Mouse (Mus musculus): ENCODE data around the gene Tbc1d1.

Gene Tbc1d1

DNA sequence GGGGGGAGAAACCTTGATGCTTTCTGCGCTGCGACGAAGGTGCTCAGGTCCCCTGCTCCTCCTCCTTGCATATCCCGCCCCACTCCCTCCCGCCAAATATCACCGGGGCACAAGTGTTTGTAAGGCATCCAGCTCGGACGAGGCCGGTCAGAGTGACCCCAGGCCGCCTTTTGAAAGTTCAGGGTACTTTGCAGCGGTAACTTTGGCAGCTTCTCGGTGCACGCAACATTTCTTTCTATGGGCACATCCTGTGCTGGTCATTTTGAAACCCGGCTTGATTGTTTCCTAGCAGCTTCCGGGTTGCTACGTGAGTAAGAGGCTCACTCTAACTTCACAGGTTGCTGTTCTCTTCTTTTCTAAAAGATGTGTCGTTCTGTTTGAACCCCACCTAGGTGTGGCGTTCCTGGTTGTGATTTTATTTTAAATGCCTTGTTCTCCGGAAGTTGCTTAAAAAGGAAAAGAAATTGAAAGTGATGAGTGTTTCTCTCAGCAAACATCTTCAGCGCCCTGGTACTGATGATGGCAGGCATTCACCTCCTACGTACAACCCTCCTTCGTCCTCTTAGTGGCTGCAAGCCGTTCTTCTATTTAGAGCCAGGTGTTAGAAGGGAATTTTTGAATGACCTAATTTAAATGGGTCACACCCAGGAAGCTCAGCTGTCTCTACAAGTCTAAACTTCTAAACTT is 4.7 kb downstream of the Tbc1d1 start:
- DNase-seq (ENCODE audit: low spot score): peak; percentile 12

DNA sequence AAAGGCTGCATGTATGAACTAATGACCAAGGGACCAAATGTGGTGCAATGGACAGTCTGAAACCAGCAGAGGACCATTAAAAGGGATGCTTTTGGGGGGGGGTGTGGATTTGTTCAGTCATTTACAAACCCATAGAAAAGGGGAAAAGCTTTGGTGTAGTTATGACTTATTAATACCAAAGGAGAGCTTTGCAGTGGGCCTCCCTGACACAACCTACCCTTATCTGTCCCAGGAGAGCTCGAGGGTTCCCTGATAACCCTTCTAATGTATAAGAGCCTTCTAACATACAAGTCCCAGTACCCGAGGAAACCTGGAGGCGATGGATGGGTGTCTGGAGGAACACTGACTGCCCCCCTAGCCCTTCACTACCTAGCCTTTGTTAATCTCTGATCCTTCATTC is 5.8 kb downstream of the Tbc1d1 start:
- no peak for DNase-seq (ENCODE audit: low spot score)

DNA sequence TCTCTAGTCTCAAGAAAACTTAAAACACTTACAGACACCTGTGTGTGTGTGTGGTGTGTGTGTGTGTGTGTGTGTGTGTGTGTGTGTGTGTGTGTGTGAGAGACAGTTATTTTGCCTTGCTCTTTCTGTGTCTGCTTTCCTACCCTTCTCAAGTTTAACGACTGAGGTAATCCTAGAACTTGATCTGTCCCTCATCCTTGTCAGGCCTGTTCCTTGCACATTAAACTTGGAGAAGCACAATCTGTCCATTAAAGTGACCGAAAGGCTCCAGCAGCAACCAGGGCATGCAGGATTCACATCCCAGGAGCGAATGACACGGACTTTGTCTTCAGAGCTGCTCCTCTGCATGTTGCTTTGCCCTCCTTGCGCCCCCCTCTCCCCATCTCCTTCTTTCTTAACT is 6.5 kb downstream of the Tbc1d1 start:
- DNase-seq (ENCODE audit: low spot score): no peak

DNA sequence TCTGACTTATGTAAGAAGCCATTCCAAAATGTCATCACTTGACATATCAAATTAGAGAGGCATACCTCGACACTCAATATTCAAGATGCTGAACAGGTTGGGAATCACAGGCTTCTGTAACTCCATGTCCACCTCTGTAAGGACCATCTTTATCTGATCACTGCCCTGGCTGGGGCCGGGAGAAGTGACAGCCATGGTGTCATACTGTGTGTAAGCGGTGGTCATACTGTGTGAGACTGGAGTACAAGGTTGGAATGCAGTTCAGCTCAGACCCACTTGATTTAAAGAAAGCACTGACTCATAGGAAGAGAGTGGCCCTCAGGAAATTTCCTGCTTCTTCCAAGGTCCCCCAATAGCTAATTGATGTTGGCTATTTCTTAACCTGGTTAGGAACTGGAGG is 8.3 kb downstream of the Tbc1d1 start:
- DNase-seq (ENCODE audit: low spot score): no peak

DNA sequence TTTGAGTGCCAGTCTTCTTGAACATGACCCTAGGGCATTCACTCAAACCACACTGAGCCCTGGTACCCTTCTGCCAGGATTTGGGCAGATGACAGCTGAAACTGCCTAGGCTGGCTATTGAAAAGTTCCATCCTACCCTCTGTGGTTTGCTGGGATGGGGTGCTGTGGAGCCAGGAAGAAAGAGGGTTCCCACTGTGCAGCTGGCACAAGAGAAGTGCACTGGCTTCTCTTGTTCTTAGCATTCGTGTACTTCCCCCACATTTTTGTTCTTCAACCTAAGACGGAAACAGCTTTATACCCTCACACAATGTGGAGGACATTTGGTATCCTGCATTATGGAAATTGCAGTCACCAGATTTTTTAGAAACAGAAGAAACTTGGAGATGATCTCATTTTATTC is 9.7 kb downstream of the Tbc1d1 start:
- no peak for DNase-seq (ENCODE audit: low spot score)

DNA sequence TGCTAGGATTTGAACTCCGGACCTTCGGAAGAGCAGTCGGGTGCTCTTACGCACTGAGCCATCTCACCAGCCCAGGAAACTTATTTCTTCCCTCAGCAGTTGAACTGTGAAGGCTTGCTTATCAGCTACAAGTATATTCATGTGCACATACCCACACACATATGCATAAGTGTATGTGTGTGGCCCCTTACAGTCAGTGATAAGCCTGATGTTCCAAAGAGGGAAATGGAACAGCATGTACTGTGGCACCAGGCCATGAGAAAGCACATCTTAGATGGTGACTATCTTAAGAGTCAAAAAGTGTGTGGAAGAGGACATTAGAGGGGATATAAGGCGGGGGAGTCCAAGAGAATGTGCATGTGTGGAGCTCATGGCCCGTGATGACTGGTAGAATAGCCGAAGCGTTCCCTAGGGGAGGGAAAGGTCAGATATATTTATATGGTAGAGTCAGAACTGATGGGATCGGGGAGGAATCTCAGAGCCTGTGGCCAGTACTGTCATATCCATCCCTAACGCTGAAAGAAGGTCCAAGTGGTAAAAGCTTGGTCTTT is 13.0 kb downstream of the Tbc1d1 start:
- no peak for DNase-seq (ENCODE audit: low spot score)

DNA sequence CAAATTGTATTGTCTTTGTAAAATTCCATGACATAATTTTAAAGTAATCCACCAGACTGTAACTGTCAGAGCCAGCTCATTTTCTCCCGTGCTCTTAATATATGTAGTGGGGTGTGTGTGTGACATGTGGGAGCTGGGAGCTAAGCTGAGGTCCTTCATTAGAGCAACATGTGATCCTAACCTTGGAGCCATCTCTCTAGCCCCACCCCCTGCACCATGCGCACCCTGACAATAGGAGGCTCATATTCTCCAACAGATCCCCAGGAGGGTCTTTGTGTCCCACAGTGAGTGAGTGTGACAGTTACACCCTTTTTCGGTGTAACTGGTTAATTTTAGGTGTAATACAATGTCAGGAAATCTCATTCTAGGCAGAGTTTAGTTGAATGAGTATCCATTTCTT is 16.8 kb downstream of the Tbc1d1 start:
- no peak for DNase-seq (ENCODE audit: low spot score)

DNA sequence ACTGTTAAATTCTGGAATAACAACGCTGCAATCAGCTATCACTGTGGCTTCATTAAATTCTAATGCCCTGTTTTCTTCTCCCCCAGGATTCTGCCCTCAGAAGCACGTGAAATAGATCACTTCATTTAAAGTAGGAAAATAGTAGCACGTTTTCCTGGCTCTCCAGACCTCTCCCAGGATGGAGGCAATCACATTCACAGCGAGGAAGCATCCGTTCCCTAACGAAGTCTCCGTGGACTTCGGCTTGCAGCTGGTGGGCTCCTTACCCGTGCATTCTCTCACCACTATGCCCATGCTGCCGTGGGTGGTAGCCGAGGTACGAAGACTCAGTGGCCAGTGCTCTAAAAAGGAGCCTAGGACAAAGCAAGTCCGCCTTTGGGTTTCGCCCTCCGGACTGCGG is 17.2 kb downstream of the Tbc1d1 start:
- no peak for DNase-seq (ENCODE audit: low spot score)

DNA sequence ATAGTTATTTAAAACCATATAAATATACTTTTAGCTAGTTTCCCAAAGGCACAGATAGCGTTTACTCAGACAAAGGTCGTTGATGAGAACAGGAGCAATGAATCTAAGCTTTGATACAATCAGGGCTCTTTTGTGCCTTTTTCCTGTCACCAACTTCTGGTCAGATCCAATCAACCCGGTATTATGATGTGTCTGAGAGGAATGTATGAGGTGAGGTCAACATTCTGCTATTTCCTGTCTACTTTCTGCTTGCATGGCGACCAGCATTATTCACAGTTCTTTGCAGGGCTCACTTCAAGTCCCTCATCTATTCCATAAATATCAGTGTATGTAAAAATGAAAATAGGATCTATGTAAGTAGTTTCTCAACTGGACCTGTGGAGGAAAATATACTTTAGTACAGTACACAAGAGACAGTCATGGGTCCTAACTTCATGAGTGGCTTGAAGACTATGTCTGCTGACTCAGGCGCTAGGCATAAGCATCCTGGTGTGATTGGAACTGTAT is 18.4 kb downstream of the Tbc1d1 start:
- DNase-seq (ENCODE audit: low spot score): no peak

DNA sequence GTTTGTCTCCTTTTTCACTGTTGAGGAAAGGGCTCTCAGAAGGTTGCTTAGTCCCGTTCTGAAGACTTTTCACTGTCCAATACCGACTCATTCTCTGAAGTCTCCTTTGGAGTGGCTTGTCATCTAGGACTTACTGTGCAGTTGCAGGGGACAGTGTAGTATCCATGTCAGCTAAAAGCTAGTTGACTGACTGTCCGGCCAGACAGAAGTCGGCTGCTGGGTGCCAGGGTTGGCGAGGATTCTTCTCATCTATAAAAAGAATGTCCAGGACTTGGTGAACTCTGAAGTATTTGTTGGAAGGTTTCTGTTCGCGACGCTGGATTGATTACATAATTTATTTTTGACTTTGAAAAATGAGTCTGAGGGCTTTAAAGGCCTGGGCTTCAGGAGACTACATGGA is 24.4 kb downstream of the Tbc1d1 start:
- DNase-seq (ENCODE audit: low spot score): no peak

DNA sequence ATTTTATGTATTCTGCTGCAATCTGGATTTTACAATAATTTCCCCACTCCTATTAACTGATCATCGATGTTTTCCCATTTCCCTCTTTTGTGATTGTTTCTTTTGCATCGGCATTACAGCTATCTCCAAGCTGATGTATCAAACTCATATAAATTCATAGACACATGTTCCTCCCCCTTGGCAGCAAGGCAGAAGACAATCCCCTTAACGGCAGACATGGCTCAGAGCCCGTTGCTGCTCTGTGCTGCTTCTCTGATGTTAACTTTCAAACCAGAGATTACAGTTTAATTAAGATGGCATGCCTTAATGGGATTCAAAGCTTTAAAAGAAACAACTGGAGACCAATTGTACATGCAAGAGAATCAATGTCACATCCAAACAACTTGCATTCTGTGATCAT is 27.6 kb downstream of the Tbc1d1 start:
- no peak for DNase-seq (ENCODE audit: low spot score)

DNA sequence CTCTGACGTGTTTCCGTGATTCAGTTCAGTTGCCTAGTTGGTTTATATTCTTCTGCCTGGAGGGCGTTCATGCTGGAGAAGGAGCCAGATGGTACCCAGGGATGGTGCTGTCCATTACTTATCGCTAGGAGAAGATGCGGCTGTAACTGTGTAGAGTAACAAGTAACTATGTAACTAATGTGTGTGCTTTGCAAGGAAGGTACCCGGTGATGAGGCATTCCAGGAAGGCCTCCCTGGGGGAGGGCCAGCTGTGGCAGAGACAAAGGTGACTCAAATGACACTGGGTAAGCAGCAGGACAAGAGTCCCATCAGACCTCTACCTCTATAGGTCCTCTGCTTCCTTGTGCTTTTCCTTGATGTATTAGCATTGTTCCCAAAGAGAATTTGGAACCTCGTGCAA is 29.2 kb downstream of the Tbc1d1 start:
- no peak for DNase-seq (ENCODE audit: low spot score)

DNA sequence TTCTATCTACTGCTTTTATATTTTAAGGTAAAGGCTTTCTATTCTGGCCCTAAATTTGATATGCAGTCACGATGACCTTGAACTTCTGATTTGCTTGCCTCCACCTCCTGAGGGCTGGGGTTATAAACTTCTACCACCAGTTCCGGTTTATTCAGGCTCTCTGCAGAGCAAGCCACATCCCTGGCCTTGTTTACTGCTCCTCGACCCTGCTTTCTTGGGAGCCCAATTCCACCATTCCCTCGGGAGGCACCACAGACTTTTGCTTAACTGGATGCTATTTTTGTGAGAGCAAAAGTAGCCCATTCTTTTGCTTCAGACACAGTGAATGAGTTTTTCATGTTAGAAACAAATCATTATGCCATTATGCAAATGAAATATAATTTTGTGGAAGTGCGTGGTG is 30.5 kb downstream of the Tbc1d1 start:
- no peak for DNase-seq (ENCODE audit: low spot score)

DNA sequence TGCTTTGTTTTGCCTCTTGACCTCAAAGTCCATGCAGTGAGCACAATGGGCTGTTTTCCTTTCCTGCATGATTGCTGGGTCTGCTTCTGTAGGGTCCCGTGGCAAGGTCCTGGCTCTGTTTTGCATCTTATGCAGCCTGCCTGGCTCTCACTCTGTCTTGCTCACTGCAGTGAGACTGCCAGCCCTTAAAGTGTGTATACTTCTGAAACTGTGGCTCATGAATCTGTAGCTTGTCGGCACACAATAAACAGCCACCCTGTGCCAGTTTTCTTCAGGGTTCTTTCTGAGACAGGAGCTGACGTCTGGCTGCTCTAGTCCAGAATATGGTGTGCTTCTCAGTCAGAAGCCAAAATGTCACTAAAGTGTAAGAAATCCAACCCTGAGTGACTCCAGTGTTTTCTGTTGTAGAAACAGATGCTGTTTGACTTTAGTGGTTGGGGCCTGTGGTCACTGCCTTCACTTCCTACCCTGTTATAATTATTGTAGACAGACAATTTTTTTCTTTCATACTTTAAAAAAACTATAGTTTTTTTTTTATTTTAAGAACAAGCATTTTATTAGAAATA is 32.1 kb downstream of the Tbc1d1 start:
- DNase-seq (ENCODE audit: low spot score): peak; percentile 13

DNA sequence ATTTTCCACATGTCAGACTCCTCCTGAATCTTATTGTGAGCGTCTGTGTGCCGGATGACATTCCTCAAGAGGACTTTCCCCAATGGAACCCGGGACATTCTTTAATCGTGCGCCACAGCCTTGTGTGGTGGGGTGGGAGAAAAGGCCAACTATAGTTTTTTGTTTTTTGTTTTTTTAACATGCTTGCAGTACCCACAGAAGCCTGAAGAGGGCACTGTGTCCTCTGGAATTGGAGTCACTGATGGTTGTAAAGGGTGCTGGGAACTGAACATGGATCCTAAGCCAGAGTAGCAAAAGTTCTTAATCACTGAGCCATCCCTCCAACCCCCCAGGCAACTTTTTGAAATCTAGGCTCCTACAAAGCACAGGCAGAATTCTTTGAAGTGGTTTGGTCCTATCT is 34.8 kb downstream of the Tbc1d1 start:
- DNase-seq (ENCODE audit: low spot score): no peak

DNA sequence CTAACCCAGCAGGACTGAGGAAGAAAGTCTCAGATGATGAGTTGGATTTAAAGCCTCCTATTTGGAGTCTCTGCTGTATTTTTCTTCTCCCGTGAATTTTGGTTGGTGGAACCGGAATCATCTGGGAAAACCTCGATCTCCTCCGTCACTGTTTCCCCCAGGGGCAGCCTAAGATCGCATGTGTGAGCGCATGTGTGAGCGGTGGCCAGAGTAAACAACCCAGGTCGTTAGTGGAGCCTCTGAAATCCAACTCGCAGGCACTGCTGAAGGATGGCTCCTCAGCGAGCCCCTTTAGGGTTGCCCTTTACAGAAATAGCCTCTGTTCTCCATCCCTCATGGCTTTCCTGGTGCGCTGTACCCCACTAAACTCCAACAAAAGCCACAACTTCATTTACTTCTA is 37.2 kb downstream of the Tbc1d1 start:
- peak; percentile 25 for DNase-seq (ENCODE audit: low spot score)

DNA sequence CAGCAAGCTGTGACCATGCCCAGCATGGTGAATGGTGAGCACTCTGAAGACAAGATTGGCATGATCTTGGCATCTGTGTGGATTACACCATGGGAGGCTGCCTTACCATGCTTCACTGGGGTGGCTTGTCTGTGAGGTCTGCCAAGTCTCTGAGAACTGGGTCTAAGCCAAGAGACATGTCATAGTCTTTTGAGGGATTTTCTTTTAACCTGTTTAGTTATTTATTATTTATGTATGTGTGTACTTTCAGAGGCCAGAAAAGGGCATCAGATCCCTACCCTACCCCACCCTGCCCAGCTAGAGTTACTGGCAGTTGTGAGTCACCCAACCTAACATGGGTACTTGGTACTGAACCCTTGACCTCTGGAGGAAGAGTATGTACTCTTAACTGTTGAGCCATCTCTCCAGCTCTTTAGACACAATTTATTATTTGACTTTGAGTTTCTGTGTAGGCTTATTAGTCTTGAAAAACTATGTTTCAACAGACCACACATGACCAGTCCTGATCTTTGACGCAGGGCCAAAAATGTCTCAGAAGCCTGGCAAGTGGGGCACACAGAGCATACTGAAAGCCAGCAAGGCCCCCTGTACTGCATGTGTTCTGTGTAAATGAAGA is 40.3 kb downstream of the Tbc1d1 start:
- DNase-seq (ENCODE audit: low spot score): no peak

DNA sequence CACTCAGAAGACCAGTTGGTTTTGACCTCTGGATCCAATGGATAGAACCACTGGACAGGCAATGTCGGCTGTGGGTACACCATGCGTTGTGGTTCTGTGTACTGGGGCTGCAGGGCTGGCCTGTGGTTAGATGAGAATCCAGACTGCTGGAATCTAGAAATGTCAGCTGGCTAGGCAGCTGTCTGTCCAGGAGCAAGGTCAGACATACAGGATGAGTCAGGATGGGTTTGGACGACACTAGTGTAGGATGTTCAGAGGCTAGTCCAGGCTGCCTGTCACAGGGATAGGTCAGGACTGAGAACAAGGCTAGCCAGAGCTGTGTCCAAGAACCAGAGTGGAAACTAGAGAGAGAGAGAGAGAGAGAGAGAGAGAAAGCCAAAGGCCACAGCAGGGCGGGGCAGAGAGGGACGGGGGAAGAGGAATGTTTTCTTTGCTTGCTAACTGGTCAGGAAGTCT is 40.8 kb downstream of the Tbc1d1 start:
- no peak for DNase-seq (ENCODE audit: low spot score)

DNA sequence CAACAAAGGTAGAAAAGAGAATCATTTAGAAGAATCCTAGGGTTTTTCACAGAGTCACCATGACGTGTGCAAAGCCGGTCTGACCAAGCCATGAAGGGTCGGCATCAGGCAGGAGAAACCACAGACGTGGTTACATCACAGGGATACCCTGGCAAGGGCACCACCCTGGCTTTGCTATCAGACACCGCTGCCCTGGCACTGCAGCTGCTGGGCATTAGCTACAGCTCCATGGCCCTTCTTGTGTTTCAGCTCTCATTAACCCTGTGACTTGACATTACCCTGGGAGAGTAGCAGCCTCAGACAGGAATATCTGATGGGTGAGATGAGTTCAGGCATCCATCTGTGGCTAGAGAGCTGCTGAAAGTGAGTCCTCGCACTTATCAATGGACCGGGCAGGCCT is 42.5 kb downstream of the Tbc1d1 start:
- no peak for DNase-seq (ENCODE audit: low spot score)

DNA sequence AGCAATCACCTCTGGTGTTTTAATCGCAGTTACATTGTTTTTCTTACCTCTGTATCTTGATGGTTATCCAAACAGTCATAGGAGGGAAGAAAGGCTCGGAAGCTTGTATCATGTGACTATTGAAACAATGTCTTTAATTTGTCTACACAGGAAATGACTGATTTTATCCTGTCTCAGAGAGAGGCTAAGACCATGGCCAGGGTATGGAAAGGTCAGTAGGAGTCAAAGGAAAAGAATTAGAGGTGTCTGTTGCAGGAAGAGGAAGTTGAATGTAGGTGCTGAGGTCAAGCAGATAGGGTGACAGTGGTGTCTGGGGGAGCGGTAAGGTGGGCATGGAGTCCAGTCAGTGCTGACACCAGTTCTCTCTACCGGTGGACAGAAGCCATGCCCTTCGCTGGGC is 45.0 kb downstream of the Tbc1d1 start:
- no peak for DNase-seq (ENCODE audit: low spot score)

DNA sequence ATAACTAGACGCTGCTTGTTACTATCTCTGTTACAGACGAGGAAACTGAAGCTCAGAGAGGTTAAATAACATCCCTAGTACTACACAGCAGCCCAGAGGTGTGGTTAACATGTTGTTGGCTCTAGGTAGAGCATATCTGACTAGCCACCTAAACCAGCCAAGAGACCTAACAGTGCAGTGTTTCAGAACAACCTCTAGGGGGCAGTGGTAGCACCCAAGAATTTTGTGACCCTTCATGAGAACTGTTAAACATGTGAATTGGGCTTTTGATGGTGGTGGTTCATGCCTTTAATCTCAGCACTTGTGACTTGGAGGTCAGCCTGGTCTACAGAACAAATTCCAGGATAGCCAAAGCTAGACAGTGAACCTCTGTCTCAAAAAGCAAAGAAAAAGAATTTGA is 46.2 kb downstream of the Tbc1d1 start:
- peak; percentile 80 for DNase-seq (ENCODE audit: low spot score)

DNA sequence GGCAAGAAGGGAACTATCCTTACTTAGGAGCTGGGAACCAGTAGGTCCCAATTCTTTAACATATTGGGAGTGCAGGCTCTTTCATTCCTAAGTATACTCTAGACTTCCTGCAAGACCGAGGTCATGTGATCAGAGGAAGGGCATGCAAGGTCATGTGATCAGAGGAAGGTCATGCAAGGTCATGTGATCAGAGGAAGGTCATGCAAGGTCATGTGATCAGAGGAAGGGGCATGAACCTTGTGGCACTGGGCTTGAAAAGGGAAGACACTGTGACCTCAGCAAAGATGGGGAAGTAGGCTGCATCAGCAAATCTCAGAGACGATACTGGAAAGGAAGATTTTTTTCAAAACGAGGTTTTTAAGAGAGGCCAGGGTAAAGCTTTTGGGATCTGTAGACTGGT is 49.5 kb downstream of the Tbc1d1 start:
- no peak for DNase-seq (ENCODE audit: low spot score)

DNA sequence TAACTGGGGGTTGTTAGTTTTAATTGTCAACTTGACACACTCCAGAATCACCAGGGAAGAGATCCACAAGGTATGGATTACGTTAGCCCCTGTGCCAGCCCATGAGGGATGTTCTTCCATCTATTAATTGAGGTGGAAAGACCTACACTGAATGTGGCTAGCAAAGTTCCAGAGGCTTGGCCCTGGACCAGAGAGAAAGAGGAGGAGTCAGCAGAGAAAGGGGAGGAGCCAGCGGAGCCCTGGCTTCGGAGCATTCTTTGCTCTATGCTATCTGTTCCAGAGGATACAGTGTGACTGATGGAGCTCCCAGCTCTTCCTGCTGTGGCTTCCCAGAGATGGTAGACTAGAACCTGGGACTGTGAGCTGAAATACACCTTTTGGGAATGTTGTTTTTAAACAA is 50.3 kb downstream of the Tbc1d1 start:
- DNase-seq (ENCODE audit: low spot score): no peak
